Mouse (Mus musculus) granulocyte monocyte progenitor cell, adult 5-6 weeks (primary cell): ENCODE measurements at regions not wholly inside any gene's neighbourhood (a gene's known extent, or its start where the extent isn't known, plus 50 kb on each side); places are given as distances from the start of the nearest gene placed in this dataset.
A peak's percentile ranks its signal among the peaks of the same experiment; 100 is the strongest.

Experiments
- ATAC-seq: replicated peaks from 2 replicates; pipeline ENCODE4 v1.8.0; 2016; ENCODE audit warnings: mild to moderate bottlenecking, moderate TSS enrichment, inconsistent platforms; ENCODE audit not compliant: poor library complexity, severe bottlenecking

DNA sequence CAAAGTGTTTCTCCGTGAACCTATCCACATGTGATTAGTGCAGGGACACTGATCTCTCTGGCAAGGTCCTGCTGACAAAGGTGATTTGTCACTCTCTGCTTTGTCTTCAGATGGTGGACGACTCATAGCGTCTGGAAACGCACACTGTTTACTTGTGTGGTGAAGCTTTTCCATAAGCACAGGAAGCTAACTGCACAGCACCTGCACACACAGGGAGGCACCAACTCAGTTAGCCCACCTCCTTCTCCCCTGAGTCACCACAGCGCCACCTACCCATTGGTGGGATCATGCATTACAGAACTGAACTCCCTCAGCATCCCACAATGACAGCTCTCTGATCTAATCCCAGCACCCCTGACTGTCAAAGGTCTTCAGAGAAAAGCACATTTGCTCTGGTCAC is 141.9 kb upstream of the Klf14 start:
- peak; percentile 49 for ATAC-seq

DNA sequence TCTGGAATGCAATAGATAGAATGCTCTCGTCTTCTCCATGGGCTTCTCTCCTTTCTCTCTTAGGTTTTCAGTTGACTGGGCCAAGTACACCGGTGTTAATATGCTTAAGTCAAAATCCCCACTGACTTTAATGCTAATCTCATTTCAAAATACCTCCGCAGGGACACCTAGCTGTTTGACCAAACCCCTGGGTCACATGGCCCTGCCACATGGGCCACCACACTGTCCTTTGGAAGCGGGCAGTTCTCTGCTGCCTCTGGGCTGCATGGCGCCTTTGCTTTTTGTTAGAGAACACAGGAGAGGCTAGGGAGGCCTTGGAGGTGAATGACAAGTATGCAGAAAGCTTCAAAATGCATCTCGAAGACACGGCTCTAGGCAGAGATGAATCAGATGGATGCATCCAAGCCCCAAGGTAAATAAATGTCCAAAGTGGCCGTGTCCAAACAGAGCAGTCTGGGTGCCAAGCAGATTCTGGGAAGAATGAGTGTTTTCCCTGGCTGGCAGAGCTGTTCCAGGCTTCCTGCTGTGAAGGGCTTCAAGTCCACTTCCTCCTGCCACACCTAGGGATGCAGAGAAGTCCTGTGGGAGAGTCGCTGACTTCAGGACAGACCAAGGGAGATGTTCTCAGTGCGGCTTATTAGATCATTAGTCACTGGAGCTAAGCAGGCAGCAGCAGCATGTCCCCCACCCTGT is 147.4 kb upstream of the Klf14 start:
- ATAC-seq = no peak

DNA sequence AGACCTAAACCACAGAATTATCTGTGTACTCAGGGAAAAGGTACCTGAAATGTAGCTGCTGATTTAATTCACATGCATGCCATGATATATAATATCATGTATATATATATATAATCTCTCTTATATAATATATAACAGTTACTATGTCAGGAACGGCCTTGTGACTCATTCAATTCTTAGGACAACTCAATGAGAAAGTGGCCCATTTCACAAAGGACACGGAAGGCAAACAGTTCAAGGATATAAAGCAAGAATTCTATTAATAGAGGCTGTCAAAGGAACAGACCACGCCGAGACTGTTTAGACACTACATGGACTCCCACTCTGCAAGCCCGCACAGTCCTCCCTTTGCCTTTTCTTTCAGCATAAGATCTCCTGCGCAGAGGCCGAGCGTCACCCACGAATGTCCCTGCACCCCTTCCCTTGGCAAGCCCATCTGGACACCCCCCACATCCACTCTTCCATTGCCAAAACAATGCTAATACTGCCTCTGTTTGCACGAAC is 148.0 kb upstream of the Klf14 start:
- no peak for ATAC-seq

DNA sequence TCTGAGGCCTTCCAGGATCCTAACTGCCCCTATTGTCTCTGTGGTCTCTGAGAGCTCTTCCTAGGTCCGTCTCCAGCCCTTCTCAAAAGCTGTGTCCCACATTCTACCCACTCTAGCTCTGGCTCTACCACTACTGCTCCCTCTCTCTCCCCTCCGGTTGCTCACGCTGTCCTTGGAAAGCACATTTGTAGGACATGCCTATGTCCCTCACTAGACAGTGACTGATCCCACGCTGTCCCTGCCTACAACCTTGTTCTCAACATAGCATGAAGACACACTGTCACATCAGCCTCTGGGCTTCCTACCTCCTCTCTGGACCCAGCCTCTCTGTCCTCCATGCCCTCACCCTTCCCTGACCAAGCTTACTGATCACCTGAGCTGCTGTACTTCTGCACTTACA is 148.5 kb upstream of the Klf14 start:
- ATAC-seq = no peak

DNA sequence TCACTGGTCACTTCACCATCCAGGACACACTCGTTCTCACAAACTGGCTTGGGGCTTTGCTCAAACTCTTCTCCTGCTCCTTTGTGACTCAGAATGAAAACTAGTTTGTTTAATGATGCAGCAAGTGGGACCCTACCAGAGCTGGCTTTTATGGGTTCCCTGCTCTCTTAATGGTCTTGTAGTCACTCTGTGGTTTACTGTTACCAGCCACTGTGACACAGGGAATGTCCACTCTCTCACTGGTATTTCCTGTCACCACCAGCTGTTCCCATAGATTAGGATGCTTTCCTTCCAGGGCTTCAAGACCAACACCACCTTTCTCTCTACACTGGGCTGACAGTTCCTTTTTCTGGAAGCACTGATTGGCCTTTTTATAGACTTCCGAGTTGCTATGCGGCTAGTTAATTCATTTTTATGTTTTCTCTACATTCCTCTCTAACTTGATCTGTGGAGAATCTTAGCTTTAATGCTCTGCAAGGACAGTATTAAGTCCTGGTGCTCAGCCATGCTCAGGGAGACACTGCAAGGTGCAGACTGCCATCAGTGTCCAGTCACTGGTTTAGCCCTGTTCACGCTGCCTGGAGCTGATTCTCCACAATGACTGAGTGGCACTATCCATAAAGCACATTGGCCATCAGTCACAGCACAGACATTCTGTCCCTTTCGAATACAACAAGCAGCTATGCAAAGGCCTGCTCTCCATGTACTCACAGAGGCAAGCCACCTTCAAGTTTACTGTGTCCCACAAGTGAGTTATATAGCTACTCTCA is 149.2 kb upstream of the Klf14 start:
- ATAC-seq = peak; percentile 39

DNA sequence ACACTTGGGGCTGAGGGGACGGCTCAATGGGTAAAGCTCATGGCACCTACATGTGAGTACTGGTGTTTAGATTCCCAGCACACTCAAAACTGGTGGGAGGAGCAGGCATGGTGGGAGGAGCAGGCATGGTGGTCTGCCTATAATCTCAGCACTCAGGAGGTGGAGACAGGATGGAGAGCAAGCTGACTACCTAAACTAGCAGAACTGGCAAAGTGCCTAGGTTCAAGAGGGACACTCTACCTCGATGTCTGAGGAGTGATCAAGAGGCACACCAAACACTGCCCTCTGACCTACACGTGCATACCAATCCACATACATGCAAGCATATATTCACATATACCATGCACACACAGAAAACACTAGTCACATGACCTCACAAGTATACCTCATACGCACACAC is 150.7 kb upstream of the Klf14 start:
- no peak for ATAC-seq

DNA sequence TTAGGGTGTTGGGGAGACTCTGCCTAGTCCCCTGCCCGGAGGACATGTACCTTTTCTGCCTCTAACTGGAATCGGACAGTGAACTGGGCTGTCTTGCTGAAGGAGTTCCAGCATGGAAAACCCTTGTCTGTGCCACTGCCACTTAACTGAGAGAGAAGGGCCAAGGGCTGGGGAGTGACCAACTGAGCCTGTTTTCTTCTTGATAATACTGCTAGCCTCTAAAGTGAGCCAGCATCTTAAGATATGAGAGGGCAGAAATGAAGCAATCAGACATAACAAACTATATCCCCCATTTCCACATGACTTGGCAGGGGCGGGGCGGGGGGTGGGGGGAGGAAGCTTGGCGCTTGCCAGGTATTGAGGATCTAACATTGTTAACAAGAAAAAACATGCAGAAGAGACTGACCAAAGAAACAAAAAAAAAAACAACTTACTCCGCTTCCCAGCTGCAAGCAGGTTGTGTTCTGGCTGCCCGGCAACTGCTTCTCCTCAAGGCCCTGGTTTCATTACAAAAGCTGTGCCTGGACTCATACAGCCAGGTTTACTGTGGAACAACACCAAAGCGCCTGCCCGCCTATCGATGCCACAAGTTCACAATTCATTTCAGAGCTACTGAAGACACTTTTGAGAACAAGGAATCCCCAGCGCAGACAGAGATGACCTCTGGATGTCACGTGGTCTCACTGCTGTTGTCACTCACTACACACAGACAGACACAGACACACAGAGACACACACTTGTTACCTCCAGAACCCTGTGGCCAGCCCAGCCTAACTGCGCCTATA is 153.6 kb upstream of the Klf14 start:
- ATAC-seq = no peak

DNA sequence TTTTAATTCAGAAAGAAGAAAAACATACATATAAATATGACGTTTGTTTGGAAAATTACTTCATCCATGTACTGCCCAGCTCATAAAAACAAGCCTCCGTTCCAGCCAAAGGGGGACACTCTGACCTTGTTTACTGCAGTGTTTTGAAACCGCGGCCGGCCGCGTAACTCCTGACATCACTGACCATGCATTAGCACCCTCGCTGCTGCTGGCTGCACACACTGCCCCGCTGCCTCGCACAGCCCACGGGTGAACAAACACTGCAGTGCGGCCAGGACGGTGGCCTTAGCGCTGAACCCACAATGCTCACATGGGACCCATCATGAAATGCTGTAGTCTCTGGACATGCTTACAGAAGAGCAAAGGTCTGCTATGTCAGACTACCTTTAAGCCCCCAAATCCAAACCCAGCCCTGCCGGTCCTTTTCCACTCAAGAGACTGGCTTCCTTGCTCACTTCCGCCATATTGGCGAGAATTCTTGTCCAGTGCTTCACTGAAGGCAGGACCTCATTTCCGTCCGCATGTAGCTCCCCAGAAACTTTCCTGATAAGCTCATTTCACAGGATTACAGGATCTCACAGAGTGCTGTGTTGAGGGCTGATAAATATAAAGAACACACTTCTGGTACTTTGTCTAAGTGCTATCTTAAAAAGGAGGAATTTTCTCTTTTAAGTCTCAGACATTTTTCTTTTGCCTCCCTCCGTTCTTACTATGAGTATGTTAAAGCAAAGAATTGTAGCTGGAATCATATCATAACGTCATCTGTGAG is 154.9 kb upstream of the Klf14 start:
- ATAC-seq = no peak

DNA sequence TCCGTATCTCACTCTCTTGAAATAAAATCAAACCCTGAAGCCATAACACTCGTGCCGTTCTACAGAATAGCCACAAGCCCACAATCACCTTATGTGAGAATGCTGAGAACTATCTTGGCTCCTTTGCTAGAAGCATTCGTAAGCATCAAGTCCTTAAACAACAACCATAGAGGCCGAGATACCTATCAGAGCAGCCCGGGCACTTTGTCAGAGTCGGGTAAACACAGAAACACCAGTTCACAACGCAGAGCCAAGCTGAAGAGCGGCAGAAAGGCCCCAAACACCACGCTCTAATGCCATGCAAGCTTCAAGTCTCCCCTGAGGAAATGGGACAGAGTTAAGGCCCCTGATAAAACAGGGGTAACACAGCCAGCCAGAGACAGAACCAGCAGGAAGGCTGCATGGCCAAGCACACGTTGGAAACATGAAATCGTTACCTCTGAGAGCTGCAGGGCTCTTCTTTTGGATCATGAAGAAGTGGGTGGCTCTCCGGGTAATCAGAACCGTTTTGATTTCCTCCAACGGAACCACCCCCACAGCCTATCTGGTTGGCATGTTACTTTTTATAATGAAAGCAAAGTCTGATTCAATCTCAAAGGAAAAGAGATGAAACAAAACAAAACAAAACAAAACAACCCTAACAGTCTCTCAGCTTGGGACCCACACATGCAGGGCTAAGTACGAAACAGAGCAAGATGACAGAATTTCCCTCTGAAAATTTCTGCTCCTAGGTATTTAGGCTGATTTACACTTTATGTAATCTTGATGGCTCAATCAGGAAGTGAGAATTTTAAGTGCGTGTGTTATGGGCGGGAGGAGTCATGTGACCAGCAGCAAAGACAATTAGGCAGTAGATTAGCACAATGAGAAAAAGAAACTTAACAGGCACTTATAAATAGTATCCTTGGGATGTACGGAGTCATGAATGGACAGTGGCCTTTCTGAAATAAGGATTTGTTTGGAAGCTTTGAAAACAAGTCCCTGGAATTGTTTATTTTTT is 155.8 kb upstream of the Klf14 start:
- peak; percentile 51 for ATAC-seq

DNA sequence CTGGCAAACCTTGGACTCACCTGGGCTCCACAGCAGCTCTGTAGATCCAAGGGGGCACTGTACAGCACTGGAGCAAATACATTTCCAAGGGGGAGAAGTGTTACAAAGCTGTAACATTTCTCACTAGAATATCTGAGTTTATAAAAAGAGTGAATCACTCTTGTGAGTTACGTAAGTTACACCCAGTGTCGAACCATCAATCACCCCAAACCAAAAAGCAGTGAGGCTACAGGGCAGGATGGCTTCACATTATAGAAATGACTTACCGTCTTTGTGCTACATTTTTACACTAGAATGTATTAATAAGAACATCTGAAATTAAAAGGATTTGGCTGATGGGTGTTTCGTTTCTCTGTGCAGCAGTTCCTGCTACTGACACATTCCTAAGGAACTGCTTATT is 156.7 kb upstream of the Klf14 start:
- no peak for ATAC-seq

DNA sequence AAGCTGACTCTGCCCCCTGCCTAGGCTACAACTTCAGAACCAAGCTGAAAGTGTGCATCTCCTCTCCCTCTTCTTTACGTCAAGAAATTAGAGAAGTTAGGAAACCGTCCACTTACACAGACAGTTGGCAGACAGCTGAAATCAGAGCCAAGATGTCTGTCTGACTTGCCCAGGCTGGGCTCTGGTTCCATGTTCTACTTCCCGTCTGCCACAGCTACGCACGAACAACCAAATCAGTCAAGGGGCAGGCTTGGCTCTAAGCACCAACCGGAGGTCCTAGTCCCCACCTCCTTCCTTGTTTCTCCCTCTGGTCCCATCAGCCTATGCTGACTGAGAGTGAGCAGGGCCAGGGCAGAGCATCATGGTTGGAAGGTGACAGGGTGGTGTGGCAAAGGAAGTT is 157.5 kb upstream of the Klf14 start:
- ATAC-seq = peak; percentile 81

DNA sequence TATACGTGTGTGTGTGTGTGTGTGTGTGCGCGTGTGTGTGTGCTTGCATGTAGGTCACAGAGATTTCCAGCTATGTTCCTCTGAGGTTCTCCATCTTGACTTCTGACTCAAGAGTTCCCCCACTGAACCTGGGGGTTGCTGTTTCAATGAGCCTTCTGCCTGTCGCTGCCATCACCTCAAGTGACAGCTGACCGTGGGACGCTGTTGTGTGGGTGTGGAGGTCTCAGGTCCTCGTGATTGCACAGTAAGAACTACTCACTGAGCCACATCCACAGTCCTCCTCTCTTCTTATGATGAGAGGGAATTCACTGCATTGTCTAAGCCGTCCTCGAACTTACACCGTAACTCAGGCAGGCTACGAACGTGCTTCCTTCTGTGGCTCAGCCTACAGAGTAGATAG is 158.8 kb upstream of the Klf14 start:
- ATAC-seq = no peak

DNA sequence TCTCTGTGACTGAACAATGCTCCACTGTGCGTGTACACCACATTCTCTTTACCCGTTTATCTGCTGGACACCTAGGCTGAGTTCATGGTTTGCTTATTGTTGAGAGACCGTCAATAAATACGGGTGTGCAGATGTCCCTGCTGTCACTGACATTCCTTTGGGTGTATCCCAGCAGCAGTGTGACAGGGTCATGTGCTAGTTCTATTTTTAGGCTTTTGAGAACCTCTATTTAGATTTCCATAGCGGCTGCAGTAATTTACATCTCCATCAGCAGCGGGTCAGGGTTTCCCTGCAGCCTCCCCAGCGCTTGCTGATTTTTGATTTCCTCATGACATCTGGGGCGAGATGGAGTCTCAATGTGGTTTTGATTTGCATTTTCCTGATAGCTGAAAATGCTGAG is 162.1 kb upstream of the Klf14 start:
- ATAC-seq = no peak

DNA sequence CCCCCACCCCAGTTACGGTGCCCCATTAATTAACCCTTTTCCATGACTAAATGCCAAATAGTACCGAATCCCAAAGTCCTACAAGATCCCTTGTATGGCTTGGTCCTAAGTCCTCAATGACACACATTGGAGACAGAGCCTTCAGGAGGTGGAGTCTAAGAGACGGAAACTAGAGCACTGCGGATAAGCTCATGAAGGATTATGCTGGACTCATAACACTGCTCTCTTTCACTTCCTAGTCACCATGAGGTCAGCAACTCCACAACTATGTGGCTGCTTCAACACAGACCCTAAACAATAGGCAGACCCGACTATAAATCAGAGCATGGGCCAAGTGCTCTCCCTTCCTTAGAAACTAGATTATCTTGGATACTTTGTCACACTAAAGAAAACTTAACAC is 164.0 kb upstream of the Klf14 start:
- peak; percentile 29 for ATAC-seq

DNA sequence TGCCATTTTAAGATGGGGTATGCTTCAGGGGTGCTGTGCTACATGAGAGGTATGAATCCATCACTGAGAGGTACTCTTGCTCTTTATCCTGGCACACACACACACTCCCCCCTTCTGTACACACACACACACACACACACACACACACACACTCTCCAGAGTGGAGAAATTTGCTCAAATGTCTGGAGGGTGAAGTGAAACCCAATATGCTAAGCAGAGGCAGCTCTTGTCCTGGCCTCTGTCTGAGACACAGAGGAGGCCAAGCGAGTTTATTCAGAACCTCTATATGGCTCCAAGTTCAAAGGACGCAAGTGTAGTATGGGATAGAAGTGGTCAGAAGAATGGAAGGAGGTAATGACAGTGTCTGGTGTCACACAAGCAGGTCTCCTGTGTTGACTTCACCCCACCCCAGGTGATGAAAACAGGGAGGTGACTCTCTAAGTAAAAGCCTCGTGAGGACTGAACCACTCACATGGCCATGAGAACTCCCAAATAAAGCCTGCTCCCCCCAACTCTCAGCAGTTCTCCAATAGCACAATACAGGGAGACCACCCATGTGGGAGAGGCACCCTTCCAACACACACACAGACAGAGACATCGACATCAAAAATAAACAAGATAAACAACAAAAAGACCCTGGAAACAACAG is 164.6 kb upstream of the Klf14 start:
- no peak for ATAC-seq

DNA sequence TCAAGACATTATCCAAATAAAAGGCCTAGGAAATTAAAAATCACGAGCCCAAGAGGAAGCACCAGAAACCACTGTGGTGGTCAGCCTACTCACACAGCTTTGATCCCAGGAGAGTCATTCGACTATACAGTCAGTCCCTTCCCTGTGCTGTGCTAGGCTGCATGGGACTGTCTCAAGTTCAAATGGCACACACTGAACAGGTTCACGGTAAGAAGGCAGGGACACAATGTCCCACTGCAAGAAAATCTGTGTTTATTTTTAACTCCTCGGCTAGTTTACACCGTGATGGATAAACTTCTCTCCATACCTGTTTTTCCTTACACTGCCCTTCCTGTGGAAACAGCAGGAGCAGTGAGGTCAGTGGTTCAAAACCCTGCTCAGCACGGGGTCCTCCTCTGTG is 165.2 kb upstream of the Klf14 start:
- no peak for ATAC-seq

DNA sequence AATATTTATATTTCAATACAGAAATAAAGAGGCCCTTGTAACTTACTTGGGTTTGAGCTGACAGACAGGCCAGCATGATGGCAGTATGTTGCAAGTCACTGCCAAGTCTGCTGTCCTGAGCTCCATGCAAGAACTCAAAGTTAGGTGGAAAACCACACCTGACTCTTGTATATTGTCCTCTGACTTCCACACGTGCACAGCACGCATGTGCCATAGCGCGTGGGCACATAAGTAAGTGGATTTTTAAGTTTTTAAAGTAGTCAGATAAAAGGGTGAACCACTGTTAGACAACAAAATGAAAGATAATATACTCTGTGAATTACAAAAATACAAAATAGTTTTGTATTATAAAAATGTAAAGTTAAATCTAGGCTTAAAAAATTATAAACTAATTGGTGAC is 166.0 kb upstream of the Klf14 start:
- ATAC-seq = no peak

DNA sequence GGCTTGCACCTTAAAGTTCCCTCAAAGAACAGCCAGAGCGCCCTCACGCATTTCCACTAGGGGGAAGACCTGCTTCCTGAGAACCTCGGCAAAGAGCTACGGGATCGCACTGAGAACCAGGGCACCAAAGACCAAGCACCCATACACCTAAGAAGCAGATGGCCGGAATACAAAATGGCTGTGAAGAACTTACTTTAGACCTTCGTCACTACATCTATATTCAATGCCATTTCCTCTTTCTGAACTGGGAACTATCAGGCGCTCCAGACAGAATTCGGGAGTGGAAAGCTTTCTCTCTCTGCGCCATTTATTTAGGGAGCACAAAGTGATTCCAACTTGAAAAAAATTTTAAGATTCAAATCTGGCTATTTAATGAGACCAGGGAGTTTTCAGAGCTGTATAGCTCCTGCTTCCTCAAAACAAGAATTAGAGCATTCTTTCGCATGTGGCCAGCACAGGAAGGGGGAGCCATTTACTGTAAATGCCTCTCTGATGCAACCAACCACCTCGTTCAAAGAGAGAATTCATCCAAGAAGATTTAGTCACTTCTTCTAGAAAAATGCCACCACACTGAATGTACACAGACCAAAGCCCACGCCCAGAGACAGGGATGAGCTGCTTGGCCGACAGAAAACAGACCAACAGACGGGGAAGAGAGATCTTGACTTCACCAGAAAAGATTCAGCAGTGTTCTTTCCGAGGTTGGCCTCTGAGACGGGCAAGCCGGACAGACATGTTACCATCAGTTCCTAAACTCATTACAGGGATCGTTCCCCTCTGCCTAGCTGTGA is 166.6 kb upstream of the Klf14 start:
- ATAC-seq = peak; percentile 26
